Mouse (Mus musculus): Measurements from ENCODE around the gene Msl3l2.
A peak's percentile ranks its signal among the peaks of the same experiment; 100 is the strongest.

Gene Msl3l2

DNA sequence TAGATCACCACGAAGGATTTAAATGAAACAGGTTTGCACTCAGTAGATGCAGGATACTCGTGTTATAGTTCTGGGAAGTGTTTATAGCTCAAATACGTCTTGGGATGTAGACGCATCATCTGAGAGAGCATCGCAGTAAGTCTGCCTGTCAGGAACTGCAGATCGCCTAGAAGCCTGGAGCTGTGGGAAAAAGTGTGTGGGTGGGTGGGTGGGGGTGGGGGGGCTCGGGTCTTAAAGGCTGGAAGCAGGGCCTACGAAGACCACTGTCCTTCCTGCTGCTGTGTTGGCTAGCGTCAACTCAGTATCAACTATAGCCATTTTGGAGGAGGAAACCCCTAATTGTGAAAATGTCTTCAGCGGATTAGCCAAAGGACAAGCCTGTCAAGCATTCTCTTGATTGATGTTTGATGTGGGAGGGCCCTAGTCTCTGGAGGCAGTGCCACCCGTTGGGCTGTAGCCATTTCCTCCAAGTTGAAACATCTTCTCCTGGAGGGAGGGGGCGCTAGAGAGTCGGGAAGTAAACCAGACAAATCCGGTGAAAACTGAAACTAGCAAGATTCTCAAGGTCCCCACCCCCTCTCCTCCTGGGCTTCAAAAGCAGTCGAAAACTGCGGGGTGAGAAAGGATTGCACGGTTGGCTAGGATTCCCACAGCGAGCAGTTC lies at the start of gene Msl3l2:
Gene Msl3l2, plus strand, starts transcription at position 585 of the 663 bp plus-strand sequence.
- peak; percentile 87 for DNase-seq (ENCODE audit: low spot score)

DNA sequence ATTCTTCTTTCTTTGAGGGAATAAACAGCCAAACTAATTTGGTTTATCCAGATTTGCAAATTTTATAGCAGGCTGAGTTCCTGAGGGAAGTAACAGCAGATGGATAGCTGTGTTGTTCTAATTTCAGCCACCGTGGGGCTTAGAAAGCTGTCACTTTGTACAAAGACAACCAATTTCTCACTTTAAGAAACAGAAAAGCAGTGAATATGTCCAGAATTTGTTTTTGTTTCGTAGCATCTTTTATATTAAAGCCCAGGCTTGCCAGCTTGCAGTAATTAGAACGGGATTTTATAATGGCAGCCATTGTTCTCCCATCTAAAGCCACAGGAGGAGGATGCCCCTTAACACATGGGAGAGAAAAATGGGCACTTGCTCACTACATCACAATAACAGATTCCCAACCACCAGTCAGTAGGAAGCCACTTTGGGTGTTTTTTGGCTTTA lies 47.7 kb upstream of the Msl3l2 start:
- no peak for DNase-seq (ENCODE audit: low spot score)

DNA sequence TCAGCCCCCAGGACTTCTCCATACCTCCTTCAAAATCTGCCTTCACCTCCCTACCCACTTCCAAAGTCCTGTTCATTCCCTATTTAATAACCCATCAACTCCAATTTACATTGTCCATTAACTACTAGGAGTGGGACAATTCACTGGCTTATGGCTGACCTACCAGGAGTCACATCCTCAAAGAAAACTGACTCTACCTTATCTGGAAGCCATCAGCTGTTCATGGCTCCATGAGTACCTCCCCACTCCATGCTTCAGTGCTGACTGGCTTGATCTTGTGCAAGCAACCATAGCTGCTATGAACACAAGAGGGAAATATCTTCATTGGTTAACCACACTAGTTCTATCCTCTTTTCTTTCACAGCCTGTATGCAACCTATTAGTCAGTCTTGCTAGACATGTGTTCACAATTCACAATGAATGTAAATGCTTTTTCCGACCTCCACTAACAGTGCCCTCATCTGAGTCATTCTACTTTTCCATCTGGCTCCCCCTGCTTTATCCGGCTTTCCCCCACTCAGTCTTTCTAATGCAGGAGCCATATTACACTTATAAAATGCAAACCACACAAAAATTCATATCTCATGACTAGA lies 45.4 kb upstream of the Msl3l2 start:
- no peak for DNase-seq (ENCODE audit: low spot score)

DNA sequence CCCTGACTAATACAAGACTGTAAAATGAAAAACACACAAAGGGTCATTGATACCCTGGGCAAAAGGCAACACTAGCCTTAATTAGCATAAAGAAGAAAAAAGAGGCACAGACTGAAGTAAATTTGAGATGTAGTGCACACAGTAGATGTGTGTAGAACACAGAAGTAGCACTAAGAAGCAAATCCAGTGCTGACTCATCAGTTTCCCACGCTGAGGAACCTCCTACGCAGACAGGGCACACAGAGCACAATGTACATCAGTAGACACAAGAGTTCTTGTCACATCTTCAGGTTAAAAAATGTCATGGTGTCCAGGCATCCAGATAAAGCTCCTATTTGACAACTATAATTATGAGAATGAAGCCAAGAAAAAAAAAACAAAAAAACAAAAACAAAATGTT lies 44.0 kb upstream of the Msl3l2 start:
- no peak for DNase-seq (ENCODE audit: low spot score)

DNA sequence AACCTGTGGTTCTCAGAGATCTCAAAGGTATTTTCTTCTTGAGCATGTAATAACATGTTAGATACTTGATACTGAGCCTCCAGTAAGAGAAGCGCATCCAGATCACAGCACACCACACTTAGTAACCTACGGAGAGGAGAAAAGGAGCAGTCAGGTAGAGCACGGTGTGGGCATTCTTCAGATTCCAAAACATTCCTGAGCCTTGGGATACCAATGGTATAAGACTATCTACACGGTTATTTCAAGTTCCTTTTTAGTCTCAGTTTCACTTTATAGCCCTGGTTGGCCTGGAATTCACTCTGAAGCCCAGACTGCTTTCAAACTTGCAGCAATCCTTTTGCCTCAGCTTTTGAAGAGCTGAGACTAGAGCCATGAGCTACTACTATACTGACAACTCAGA lies 17.0 kb upstream of the Msl3l2 start:
- no peak for DNase-seq (ENCODE audit: low spot score)

DNA sequence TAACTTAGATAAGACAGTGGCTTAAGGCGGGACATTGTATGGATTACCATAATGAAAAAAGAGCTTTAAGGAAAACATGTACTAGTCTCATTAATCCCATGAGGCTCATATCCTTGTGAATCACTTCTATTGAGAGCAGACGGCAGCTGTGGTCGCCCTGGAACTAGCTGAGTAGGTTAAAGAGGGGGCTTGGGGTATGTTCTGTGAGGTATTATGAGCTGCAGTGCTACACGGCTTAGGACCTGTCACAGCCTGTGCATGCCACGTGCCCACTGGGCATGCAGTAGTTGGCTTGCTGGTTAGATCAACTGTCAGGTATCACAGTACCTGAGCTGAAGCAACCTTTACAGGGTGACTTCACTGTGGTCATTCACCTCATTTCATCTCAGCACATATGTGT lies 12.1 kb upstream of the Msl3l2 start:
- DNase-seq (ENCODE audit: low spot score), result no peak

DNA sequence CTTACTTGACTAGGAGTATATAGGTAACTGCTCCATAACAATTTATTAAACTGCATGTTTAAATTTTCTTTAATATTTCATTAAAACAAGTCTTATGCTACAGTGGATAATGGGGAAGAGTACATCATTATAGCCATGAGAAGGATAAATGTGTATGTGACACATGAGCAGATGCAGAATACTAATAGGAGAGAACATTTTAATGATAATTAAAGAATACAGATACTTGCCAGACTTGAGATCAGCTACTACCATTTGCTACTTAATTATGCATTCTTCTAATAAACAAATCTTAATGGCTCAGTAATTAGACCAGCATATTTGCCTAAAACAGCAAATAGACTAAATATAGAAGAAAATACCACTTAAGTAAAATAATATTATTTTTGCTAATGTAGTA lies 10.0 kb upstream of the Msl3l2 start:
- no peak for DNase-seq (ENCODE audit: low spot score)

DNA sequence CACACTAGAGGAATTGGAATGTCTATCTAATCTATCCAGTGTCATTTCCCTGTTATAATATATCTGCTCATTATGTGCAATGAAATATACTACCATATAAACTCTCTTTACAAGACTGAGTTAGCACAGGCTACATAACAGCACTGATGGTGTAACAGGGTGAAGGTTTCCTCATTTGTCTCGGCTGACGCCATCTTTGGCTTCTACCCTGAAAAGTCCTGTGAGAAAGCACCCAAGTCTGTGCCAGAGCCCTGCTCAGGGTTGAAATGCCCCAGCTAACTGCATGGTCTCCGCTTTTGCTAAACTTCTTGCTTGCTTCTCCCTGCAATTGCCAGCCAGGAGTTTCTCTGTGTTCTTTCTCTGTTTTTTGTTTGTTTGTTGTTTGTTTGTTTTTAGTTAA lies 7.6 kb upstream of the Msl3l2 start:
- no peak for DNase-seq (ENCODE audit: low spot score)

DNA sequence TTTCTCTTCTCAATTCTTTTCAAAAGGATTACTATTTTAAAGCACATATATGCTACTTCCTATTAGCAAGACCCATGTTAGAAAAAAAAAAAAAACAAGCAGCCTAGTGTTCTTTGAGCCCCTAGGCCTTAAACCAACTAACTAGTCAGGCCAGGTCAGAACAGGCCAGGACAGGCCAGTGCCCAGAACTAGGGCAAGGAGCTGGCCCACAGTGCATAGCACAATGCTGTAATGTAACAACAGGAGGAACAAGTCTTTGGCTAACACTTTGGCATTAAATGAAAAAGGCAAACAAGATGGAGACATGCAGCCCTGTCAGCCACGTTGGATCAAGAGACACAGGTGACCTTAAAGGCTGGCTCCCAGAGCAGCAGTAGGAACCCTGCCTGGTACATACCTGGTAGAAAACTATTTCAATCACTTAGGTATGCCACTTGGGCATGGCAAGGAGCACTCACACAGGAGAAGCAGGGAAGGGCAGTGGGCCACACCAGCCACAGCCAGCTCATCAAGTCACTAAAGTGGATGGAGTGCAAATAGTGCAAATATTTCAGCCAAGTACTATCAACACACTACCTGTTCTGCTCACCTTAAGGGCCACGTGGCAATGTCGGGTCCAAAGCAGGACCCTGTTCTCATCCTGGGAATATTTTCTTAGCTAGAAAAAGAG lies 6.9 kb upstream of the Msl3l2 start:
- no peak for DNase-seq (ENCODE audit: low spot score)

DNA sequence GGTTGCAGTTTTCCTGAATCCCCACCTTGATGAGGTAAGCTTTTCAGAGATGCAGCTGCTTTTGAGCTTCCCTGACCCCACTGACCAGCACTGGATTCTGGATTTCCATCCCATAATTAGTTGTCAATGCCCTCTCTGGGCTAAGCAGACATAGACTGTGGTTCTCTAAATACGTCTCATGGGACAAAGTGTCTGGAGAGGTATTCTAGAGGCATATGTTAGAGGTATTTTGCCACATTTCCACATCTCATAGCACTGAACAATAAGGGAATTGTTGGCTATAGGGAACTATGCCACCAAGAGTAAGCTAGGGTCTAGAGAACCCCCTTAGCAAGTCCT lies 248 bp downstream of the Msl3l2 start:
- no peak for DNase-seq (ENCODE audit: low spot score)

DNA sequence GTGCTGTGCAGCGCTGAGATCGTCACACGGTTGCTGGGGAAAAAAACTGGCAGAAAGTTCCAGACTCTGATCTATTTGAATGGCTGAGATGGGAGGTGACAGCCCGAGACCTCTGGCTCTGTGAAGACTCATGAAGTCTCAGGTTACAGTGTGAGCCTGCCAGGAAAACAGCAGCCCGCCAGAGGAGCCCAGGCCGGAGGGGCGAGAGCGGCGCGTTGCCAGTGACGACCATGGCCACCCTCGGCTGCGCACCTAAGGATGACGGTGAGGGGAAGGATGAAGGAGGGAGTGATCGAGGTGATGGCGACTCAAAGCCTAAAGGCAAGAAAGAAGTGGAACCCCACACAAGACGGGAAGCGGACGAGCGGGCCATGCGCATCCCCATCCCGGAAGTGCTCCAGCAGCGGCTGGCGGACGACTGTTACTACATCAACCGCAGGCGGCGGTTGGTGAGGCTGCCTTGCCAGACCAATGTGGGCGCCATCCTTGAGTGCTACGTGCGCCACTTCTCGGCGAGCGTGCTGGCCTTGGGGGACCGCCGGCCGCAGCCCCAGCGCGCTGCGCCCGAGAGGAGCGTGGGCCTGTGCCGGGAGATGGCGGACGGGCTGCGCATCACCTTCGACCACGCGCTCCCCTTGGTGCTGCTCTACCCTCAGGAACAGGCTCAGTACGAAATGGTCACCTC lies 8.4 kb downstream of the Msl3l2 start:
- peak; percentile 39 for DNase-seq (ENCODE audit: low spot score)

DNA sequence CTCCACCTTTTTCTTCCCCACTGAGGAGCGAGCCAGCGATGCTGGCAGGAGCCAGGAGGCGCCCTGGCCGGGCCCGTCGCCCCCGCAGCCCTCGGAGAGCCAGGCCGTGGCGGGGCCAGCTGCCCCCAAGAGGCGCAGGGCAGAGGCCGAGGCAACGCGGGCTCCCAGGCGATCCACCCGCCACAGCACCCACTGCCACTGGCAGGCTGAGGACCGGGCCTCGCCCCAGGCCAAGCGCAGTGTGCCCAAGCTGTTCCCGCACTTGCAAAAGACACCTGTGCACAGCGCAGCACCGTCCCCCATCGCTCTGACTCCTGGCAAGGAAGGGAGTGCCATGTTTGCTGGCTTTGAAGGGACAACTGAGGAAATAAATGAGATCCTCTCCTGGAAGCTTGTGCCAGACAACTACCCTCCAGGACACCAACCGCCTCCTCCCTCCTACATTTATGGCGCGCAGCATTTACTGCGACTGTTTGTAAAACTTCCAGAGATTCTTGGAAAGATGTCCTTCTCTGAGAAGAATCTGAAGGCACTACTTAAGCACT lies 9.0 kb downstream of the Msl3l2 start:
- DNase-seq (ENCODE audit: low spot score), result no peak

DNA sequence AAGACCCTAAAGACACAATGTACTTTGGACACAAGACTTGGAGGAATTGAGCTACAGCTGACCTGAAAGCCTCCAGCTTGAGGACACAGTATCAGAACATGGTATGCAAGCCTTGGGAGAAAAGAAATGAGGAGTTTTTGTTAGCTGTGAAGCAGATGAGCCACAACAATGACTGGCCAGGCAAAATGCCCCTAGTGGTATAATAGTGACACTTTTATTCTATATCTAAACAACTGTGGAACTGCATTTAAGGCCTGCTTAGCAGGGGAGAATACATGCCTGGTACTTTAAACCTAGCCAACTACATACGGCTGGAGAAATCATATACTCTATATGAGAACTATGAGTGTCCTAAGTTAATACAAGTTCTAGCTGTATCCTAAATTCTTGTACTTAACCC lies 20.3 kb downstream of the Msl3l2 start:
- no peak for DNase-seq (ENCODE audit: low spot score)

DNA sequence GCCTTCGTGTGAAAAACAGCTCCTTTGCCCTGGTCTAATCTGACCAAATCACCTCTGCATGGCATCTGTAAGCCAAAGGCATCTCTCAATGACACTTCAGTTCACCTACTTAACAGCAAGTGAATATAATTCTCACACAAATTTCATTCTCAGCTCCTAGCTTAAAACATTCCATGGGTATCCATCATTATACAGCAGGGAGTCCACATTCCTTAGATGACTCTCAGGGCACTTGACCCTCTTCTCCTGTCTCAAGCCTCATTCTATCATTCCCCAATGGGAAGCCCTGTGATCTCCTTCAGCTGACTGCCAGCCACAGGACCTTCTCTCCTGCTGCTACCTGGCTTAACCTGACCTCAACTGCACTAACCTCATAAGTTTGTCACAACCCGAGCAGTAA lies 22.9 kb downstream of the Msl3l2 start:
- no peak for DNase-seq (ENCODE audit: low spot score)

DNA sequence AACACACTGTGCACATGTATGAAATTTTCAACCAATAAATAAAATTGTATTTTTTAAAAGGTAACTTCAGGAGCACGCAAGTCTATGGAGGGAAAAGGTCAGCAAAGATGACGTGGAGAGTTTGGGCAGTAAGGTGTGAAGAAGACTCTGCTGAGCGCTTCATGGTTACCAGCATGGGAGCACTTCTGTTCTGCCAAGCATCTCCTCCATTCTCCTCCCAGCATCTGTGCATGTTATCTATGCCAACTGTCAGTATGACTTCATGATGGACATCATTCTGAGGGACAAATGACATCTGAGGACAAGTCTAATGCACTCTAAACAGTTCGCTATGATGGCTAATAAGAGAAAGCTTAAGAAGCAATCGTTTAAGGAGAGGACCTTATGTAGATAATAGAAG lies 30.5 kb downstream of the Msl3l2 start:
- DNase-seq (ENCODE audit: low spot score), result no peak

DNA sequence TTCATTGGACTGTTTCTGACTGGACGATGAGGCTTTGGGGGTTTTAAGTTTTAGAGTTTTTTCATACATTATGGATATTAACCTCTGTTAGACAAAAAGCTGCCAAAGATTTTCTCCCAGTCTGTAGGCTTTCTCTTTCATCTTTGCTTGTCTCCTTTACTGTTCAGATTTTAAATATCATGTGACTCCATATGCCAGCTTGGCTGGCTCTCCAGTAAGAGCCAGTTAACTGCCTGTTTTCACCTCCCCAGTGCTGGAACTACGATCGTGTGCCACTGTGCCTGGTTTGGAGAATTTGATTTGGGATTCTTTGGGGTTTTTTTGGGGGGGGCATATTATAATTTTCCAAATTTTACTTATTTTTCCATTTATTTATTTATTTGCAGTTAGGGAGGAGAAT lies 42.2 kb downstream of the Msl3l2 start:
- no peak for DNase-seq (ENCODE audit: low spot score)

DNA sequence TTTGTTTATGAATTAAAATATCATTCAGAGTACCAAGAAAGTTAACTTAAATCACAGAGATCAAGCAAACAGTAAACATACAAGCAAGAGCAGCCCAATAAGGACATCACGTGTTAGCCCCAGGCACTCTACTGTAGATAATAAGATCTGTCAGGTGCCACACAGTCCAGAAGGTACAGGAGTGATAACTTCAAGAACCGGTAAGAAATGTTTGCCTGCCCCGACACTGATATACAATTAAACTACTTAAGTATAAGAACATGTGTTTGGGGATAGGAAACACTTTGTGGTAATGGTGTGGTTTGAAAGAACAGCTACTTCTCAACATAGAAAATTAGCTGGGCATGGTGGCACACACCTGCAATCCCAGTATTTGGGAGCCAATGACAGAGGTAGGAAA lies 50.2 kb downstream of the Msl3l2 start:
- DNase-seq (ENCODE audit: low spot score), result no peak

DNA sequence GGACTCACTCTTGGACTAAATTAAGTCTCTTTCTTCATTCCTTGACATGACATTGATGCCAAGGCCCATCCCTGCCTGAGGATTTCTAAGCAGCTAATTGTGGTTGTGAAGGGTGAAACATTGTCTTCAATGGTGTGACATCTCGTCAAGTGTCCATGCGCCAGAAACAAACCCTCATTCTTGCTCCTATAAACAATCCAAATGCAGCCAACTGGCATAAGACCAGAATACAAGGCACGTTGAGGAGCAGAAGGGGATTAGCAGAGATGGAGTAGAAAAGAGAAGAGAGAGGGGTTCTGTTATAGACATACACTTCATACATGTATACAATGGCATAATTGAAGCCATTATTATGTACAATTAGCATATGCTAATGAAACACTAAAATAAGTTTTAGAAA lies 51.5 kb downstream of the Msl3l2 start:
- DNase-seq (ENCODE audit: low spot score), result no peak

DNA sequence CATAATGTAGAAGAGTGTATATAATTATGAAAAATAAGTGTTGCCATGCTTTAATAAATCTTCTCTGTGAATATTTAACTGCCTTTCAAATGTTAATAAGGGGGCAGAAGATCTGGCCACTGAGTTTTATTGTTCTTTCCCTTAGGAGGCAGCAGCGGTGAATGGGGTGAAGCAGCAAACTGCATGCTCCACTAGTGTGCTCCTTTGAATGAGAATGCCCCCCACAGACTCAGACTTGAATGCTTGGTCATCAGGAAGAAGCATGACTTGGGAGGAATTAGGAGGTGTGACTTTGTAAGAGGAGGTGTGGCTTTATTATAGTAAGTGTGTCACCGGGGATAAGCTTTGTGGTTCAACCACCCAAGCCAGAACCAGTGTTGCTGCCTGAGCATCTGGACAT lies 52.0 kb downstream of the Msl3l2 start:
- no peak for DNase-seq (ENCODE audit: low spot score)

DNA sequence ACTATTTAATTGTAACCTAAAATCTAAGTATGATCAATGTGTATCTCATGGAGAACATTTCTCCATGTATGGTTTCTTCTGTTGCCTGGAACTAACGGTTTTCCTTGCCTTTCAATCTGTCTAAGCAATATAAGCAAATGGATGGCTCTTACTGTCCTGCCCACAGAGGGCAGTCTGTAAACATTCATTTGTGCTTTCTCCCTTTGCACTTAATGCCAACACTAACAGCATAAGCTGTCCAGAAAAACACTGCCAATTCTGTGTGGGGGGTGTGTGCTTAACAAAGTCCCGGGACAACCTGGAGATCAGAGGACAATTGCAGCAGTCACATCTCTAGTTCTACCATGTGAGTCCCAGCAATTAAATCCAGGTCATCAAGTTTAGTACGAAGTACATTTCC lies 57.7 kb downstream of the Msl3l2 start:
- DNase-seq (ENCODE audit: low spot score), result no peak

DNA sequence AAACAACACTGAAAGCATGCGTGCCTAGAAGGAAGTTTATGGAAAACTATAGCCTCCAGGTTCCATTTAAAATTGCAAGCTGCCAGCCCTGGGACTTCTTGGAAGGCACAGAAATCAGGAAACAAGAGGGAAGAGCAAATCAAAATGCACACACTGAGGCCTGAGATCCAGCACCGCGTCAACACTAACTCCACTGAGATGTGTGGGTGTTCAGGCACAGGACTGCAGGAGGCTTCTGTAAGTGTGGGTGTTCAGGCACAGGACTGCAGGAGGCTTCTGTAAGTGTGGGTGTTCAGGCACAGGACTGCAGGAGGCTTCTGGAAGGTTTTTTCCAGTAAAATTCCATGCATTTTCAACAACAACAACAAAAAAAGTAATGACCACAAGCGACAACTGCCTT lies 59.0 kb downstream of the Msl3l2 start:
- DNase-seq (ENCODE audit: low spot score), result no peak
